Mouse (Mus musculus): ENCODE results near the gene Ralgapa2.

DNA sequence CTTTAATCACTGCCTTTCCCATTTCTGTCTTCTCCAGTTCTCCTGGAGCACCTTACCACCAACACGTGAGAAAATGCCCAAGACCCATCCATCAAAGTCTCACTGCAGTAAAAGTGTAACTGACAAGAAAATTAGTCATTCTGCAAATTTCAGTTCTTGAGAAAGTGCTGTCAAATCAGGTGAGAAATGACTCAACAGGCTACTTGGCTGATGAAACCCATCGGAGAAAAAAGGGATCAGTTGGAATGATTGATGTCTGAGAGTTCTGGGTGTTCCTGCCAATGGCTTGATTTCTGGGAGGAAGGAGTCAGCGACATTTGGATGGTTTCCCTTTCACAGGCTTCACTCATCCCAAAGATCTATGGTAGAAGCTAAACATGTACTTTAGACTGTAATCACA is 245.6 kb downstream of the Ralgapa2 start:
- TF ChIP-seq POLR2A (IDR thresholded peaks at IDR 0.05; ENCODE audit: borderline replicate concordance, insufficient read depth, low read length) (no peak), CTCF (IDR thresholded peaks at IDR 0.05; ENCODE audit: borderline replicate concordance, insufficient read depth, low read depth, low read length) (no peak)

Measured in cerebellum, adult 2 months (tissue).